Mouse (Mus musculus): ENCODE measurements around the gene H2-Q4.
"Not testable (repeated sequence)": the region's sequence is repeated elsewhere in the genome, so short reads cannot be mapped to it uniquely, and the experiment has no call there.

H2-Q4 gene

DNA sequence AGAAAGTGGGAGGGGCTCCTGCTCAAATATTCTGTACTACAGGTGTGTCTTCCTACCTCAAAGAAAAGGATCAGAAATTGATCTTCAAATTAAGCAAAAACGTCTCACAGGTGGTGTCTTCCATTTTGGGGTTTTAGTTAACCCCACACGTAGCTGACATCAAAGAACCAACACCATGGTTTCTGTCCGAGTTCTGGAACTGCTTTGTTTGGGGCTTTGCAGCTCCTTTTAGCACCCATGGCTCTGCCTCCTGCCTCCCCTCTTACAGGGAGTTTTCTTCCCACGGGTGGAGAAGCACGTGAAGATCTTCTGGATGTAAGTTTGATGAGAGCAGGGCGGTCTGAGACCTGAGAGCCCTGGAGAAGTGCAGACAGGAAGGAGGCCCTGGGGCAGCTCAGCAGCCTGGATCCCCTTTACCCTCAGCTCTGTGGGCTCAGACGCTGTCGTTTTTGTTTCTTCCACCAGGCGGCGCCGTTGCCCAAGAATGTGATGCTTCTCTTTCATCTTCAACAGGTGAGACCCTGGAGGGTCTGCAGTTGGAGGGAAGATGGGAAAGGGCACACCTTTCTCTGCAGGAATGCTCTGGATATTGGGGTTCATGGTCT is 40.9 kb downstream of the H2-Q4 start:
- DNase-seq (ENCODE audit: low spot score), result not testable (repeated sequence)

DNA sequence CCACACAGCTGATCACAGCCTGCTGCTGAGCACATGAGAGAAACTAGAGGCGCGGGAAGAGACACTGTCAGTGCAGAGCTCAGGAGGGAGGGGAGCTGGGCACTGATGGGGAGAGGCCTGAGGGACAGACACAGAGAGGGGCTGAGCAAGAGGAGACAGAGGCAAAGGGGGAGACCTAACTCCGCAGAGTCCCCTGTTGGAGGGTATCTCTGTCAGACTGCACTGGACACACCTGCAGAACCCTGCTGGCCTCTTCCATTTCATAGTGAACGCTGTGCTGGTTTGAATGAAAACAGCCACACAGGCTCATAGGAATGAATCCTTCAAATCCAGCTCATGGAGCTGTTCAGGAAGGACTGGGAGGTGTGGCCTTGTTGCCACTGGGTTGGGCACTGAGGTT is 41.9 kb downstream of the H2-Q4 start:
- DNase-seq (ENCODE audit: low spot score), result not testable (repeated sequence)

DNA sequence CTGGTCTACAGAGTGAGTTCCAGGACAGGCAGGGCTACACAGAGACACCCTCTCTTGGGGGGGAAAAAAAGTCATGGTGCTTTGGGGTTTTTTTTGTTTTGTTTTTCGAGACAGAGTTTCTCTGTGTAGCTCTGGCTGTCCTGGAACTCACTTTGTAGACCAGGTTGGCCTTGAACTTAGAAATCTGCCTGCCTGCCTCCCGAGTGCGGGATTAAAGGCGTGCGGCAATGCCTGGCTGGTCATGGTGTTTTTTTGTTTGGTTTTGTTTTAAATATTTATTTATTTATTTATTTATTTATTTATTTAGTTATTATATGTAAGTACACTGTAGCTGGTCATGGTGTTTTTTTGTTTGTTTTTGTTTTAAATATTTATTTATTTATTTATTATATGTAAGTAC is 42.9 kb downstream of the H2-Q4 start:
- DNase-seq (ENCODE audit: low spot score), result not testable (repeated sequence)

DNA sequence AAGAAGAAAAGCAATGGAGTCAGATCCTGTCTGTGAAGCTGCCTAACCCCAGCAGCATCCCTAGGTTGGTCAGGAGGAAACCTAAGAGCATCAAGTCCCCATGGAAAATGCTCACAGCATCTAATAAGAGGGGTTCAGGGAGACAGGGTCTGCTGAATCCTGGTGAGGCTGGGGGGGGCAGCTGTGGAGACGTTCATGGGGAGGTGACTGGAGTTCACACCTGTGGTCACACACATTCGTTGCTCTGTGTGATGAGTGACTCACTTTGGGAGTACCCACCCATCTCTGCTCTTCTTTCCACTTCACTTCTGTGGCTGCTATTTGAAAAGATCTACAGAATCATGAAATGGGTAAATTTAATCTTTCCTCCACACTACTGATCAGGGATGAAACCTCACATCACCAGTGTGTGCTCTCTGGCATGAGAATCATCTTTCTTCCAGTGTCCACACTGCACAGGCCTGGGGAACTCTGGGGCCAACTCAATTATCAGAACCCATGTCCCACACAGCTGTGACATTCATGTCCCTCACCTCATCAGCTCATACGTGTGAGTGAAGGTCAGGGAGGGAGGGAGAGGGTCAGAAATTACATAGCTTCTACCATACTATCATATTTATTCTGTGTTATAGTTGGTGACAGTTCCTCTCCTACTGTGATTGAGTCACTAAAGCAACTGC is 43.9 kb downstream of the H2-Q4 start:
- DNase-seq (ENCODE audit: low spot score), result not testable (repeated sequence)

DNA sequence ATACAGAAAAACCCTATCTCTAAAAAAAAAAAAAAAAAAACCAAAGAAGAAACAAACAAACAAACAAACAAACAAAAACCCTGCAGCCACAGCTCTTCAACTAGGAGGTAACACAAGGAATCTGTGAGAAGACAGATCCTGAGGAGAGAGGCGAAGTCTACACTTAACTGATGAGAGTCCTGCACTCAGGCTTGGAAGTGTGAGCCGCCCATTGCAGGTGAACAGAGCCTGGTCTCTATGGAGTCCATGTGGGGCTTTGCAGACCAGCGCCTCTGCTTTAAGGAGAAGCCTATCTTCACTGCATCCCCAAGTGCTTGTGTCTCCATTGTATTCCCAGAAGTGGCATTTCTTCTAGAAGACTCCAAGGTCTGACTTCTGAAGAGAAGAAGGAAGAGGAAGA is 44.7 kb downstream of the H2-Q4 start:
- not testable (repeated sequence) for DNase-seq (ENCODE audit: low spot score)

DNA sequence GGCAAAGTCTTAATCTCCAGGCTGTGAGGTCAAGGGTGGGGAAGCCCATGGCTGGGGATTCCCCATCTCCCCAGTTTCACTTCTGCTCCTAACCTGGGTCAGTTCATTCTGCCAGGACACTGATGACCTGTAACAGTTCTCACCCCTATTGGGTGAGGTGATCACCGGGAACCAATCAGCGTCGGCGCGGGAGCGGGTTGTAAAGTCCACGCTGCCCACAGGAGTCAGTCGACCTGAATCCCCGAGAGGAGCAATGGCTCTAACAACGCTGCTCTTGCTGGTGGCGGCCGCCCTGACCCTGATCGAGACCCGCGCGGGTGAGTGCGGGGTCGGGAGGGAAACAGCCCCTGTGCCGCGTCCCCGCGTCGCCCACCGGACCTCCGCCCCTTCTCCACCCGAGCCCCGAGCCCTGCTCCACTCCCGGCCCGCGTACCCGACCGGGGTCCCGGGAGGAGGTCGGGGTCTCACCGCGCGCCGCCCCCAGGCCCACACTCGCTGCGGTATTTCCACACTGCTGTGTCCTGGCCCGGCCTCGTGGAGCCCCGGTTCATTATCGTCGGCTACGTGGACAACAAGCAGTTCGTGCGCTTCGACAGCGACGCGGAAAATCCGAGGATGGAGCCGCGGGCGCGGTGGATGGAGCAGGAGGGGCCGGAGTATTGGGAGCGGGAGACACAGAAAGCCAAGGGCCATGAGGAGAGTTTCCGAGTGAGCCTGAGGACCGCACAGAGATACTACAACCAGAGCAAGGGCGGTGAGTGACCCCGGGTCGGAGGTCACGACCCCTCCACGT is 45.4 kb downstream of the H2-Q4 start, which contains the start of gene H2-Q6:
TSS of gene H2-Q6 (plus strand) at position 227 of the 793 bp plus-strand sequence.
- DNase-seq (ENCODE audit: low spot score), result not testable (repeated sequence)

DNA sequence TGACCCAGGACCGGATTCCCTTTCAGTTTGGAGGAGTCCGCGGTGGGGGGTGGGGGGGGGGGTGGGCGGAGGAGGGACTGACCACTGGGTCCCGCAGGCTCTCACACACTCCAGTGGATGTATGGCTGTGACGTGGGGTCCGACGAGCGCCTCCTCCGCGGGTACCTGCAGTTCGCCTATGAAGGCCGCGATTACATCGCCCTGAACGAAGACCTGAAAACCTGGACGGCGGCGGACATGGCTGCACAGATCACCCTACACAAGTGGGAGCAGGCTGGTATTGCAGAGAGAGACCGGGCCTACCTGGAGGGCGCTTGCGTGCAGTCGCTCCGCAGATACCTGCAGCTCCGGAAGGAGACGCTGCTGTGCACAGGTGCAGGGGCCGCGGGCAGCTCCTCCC is 46.1 kb downstream of the H2-Q4 start:
- DNase-seq (ENCODE audit: low spot score), result not testable (repeated sequence)

DNA sequence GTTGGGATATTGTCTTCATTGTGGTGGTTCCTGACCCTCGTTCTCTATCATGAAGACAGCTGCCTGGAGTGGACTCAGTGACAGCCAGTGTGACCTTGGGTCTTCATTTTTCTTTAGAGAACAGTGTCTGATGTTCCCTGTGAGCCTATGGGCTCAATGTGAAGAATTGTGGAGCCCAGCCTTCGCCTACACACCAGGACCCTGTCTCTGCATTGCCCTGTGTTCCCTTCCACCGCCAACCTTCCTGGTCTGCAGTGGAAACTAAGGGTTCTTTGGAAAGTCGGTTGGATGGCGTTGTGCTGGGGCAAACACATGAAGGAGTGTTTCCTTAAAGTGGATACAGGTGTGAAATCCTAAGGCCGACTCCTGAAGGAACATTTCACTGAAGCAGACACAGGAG is 49.5 kb downstream of the H2-Q4 start:
- not testable (repeated sequence) for DNase-seq (ENCODE audit: low spot score)

DNA sequence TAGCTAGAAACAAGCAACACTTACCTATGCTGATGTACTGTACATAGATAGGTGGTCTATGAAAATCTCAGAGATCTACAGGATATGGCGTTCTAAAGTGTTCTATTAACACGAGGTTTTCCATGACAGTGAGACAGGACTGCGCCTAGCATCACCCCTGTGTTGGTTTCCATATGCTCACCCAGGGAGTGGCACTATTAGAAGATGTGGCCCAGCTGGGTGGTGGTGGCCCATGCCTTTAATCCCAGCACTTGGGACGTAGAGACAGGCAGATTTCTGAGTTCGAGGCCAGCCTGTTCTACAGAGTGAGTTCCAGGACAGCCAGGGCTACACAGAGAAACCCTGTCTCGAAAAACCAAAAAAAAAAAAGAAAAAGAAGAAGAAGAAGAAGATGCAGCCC is 51.3 kb downstream of the H2-Q4 start:
- DNase-seq (ENCODE audit: low spot score), result not testable (repeated sequence)

DNA sequence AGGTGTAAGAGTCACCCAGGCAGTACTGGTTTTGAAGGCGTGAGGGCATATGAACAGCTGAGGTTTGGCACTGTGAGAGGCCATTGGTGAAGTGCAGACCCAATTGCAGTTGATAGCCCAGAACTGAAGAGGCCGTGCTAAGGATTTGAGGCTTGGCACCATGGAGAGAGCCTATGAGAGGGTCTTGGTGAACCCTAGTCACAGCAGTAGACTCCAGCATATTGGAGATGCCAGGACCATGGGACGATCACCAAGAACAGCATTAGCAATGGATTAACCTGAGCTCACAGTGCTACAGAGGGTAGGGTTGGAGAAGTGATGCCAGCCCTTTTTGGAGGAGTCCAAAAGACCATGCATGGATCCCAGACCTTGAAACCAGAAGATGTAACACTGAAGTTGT is 52.8 kb downstream of the H2-Q4 start:
- not testable (repeated sequence) for DNase-seq (ENCODE audit: low spot score)

DNA sequence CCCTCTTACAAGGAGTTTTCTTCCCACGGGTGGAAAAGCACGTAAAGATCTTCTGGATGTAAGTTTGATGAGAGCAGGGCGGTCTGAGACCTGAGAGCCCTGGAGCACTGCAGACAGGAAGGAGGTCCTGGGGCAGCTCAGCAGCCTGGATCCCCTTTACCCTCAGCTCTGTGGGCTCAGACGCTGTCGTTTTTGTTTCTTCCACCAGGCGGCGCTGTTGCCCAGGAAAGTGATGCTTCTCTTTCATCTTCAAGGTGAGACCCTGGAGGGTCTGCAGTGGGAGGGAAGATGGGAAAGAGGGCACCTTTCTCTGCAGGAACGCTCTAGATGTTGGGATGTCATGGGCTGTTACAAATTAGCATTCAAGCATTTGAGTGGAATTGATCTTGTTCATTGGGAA is 55.4 kb downstream of the H2-Q4 start:
- peak; percentile 28 for DNase-seq (ENCODE audit: low spot score)
